Mouse (Mus musculus) kidney, postnatal 25 days (tissue): ENCODE results near the gene C9.
A peak's percentile ranks its signal among the peaks of the same experiment; 100 is the strongest.

Experiments
- DNase-seq, 2 experiments: peaks; one replicate each; pipeline ENCODE4 v3.0.0; 2021; ENCODE audit warnings: mixed read lengths in 2 of 2

C9 gene

GRCm38 (mm10) chr15:6445135-6445534 is at the start of gene C9:
Gene C9 (plus strand): TSS chr15:6445327.
- DNase-seq, result no peak

GRCm38 (mm10) chr15:6398211-6398610 is 46.9 kb upstream of the C9 start:
- no peak for DNase-seq

- DNase-seq, result no peak
These were observed 46.2 kb upstream of the C9 start for GRCm38 (mm10) chr15:6398881-6399280.

GRCm38 (mm10) chr15:6400115-6400514 is 45.0 kb upstream of the C9 start:
- DNase-seq, result no peak

- DNase-seq, result no peak
These were observed 42.7 kb upstream of the C9 start for GRCm38 (mm10) chr15:6402433-6402832.

GRCm38 (mm10) chr15:6404172-6404571 is 41.0 kb upstream of the C9 start:
- DNase-seq, result no peak

GRCm38 (mm10) chr15:6406771-6407170 is 38.4 kb upstream of the C9 start:
- peak; percentile 46 to 66 for DNase-seq

GRCm38 (mm10) chr15:6409031-6409430 is 36.1 kb upstream of the C9 start:
- no peak for DNase-seq

GRCm38 (mm10) chr15:6410161-6410560 is 35.0 kb upstream of the C9 start:
- peak; percentile 47 to 66 for DNase-seq

- no peak for DNase-seq
These were observed 33.8 kb upstream of the C9 start for GRCm38 (mm10) chr15:6411334-6411733.

GRCm38 (mm10) chr15:6415317-6415716 is 29.8 kb upstream of the C9 start:
- no peak for DNase-seq

- no peak for DNase-seq
These were observed 13.3 kb upstream of the C9 start for GRCm38 (mm10) chr15:6431777-6432176.

- peak; percentile 46 to 53 for DNase-seq
These were observed 12.7 kb upstream of the C9 start for GRCm38 (mm10) chr15:6432411-6432810.

- no peak for DNase-seq
These were observed 9.8 kb upstream of the C9 start for GRCm38 (mm10) chr15:6435281-6435680.

GRCm38 (mm10) chr15:6435773-6436172 is 9.4 kb upstream of the C9 start:
- peak; percentile 64 to 77 for DNase-seq

- DNase-seq, result no peak
These were observed 6.4 kb upstream of the C9 start for GRCm38 (mm10) chr15:6438685-6439084.

GRCm38 (mm10) chr15:6444452-6444851 is 675 bp upstream of the C9 start:
- DNase-seq, result no peak

GRCm38 (mm10) chr15:6446181-6446580 is 1.1 kb downstream of the C9 start:
- no peak for DNase-seq

GRCm38 (mm10) chr15:6448892-6449291 is 3.8 kb downstream of the C9 start:
- DNase-seq, result no peak

GRCm38 (mm10) chr15:6454461-6454860 is 9.3 kb downstream of the C9 start:
- DNase-seq, result no peak

GRCm38 (mm10) chr15:6461381-6461780 is 16.3 kb downstream of the C9 start:
- peak; percentile 8 to 39 for DNase-seq

- no peak for DNase-seq
These were observed 18.3 kb downstream of the C9 start for GRCm38 (mm10) chr15:6463361-6463923.

- no peak for DNase-seq
These were observed 21.9 kb downstream of the C9 start for GRCm38 (mm10) chr15:6466995-6467394.

GRCm38 (mm10) chr15:6468845-6469244 is 23.7 kb downstream of the C9 start:
- no peak for DNase-seq

GRCm38 (mm10) chr15:6469384-6469783 is 24.3 kb downstream of the C9 start:
- DNase-seq, result no peak
